Mouse (Mus musculus): ENCODE measurements around the gene Gm45062.

DNA sequence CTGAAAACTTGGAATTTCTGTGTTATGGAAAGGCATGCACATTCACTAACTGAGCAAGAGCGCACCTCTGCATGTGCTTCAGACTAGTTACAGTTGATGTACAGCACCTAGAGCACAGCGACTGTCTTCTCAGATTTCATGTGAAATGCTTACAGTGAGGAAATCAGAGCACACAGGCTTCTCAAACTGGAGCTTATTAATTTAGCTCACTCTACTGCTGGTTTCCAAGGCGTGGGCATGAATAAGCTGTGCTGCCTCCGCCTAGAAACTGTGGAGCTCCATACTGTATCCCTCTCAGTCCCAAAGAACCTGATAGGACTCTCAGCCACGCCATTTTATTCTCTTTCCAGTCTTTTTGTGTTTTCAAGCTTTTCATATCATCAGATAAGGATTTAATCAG lies 143.9 kb downstream of the Gm45062 start:
- TF ChIP-seq POLR2A (IDR thresholded peaks at IDR 0.05; ENCODE audit: insufficient read depth, low read length) (no peak), CTCF (IDR thresholded peaks at IDR 0.05; ENCODE audit: low read depth, low read length) (no peak), EP300 (IDR thresholded peaks at IDR 0.05; ENCODE audit: insufficient read depth, low read depth, low read length) (no peak)

All from ES-Bruce4 (cell line).